Mouse (Mus musculus): ENCODE measurements around the gene Ccdc186.
"Not testable (repeated sequence)": the region's sequence is repeated elsewhere in the genome, so short reads cannot be mapped to it uniquely, and the experiment has no call there.

Gene Ccdc186

DNA sequence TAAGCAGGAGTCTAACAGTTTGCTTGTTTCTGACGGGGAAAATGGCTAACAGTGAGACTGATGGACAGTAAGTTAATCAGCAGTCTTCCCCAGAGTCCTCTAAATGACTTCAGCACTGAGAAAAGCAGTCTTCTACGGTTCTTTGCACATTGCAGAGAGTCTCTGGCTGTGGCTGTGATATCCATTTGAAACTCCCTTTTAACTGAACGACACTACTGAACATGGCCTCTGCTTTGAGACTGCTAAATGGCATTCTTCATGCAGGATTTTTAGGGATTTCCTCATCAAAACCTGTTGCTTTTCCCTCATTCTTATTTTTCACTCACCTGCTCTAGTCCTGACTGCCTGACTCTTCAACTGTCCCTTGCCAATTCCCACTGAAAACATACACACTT lies 19.6 kb downstream of the Ccdc186 start:
- ATAC-seq (ENCODE audit: insufficient number of reproducible peaks, low FRiP score, low TSS enrichment): no peak

DNA sequence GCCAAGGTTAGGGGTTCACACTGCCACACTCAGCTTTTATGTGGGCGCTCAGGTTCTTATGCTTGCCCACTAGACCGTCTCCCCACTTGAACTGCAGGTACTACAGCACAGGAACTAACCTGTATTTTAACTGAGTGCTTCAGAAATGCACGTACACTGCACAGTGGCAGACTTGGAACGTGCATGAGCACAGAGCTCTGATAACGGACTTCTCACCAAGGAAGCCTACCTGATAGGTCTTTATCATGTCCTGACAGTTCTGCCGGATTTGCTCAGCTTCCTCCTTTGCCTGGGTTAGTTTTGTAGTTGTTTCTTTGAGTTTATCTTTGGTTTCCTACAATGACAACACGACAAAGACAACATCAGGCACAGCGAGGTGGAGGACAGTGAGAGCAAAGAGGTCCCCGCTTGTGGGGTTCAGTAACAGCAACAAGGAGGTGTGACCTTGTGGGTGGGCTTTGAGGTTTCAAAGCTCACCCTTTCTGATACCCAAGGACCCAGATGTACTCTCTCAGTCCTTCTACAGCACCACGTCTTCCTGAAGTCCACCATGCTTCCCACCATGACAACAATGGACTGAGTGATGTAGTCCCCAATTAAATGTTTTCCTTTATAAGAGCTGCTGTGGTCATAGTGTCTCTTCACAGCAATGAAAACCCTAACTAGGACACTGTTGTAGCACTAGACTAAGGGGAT lies 20.2 kb downstream of the Ccdc186 start:
- no peak for ATAC-seq (ENCODE audit: insufficient number of reproducible peaks, low FRiP score, low TSS enrichment)

DNA sequence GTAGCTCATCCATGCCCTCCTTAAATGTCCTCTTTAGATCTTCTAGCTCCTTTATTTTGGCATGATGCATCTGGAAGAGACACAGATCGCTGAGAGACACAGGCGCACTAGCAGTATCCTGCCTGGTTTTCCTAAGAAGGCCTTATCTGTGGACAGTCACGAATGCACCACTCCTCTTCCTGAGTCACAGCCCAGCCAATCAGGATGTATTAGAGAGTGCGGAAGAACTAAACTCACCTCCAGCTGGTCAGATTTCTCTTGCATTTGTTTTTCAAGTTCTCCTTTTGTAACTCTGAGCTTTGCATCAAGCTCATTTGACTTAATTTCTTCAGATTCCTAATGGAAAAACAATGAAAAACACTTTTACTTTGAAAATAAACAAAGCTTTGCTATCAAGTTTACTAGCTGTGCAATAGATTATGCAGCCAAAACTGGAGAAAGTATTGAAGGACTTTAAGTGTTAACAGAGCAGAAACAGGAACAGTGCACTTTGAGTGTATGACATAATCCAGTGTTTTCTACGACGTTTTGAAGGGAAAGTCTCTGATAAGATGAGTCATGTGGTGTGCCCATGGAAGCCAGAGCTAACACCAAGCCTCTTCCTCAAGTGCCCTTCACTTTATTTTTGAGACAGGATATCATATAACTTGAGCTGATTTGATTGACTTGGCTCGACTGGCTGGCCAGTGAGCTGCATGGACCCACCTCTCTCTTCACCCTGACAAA lies 20.9 kb downstream of the Ccdc186 start:
- no peak for ATAC-seq (ENCODE audit: insufficient number of reproducible peaks, low FRiP score, low TSS enrichment)

DNA sequence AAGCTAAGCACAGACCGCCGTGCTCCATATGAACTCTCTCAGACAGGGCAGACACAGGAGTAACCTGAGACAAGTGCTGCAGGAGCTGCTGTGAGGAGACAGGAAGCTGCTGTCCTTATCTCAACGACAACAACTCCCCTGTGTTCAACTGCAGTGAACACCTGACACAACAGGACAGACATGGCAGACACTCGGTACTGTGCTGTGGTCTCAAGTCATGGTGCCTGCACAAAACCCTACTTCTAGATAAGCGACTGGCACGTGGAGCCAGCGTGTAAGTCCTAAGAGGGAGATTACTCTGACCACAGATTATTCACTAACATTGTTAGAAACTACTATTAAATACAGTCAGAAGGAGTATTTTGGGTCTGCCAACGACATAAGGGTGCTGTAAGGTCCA lies 21.8 kb downstream of the Ccdc186 start:
- ATAC-seq (ENCODE audit: insufficient number of reproducible peaks, low FRiP score, low TSS enrichment): no peak

DNA sequence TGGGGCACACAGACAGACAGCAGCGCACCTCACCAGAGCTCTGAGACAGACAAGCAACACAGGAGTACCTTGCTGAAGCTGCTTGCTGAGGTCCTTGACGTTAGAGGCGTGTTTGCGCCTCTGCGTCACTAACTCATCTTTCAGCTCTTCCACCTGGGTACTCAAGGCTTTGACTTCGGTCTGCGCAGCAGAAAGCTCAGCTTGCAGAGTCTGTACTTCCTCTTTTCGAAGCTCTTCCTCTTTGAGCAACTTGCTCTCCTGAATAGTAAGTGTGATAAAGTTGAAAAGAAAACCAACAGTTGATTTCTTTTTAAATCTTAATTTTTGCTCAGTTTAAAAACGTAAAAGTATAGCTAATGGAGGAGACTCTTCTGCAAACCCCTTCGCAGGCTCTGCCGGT lies 24.6 kb downstream of the Ccdc186 start:
- no peak for ATAC-seq (ENCODE audit: insufficient number of reproducible peaks, low FRiP score, low TSS enrichment)

DNA sequence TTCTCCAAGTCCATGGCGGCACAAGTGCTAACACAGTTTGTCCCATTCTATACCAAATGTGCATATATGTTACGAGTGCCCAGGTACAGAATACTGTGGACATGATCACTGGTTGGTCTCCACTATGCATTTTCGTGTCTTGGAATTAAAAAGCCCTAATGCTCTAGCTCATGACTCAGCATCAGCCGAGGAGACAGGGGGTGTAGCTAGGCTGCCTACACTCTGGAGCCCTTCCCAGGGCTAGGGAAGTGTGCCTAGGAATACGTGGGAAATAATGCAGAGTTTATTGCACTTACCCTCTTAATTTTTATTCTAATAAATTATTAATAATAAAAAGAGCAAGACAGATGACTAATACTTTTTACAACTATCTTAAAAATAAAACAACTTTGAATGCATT lies 33.0 kb downstream of the Ccdc186 start:
- ATAC-seq (ENCODE audit: insufficient number of reproducible peaks, low FRiP score, low TSS enrichment): no peak

DNA sequence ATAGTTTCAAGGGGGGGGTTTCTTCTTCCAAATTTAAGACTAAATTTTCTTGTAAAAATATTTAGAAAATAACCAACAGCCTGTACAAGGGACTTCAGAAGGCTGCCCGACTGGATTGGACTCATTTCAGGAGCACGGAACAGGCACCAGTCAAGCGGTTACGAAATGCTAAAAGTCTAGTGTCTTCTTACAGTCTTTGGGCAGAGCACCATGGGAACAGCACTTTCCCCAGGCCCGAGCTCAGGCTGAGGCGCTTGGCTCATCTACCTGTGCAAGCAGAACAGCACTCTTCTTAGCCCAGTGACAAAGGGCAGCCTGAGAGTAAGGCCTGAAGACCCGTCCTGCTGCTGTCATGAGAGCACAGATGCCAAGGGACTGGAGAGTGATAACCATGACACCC lies 34.1 kb downstream of the Ccdc186 start:
- ATAC-seq (ENCODE audit: insufficient number of reproducible peaks, low FRiP score, low TSS enrichment): no peak

DNA sequence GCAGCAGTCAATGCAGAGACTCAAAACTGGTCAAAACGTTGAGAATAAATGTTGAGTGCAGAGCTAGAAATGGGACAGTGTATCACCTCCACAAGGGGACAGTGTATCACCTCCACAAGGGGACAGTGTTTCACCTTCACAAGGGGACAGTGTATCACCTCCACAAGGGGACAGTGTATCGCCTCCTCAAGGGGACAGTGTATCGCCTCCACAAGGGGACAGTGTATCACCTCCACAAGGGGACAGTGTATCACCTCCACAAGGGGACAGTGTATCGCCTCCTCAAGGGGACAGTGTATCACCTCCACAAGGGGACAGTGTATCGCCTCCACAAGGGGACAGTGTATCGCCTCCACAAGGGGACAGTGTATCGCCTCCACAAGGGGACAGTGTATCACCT lies 43.5 kb downstream of the Ccdc186 start:
- ATAC-seq (ENCODE audit: insufficient number of reproducible peaks, low FRiP score, low TSS enrichment): not testable (repeated sequence)

DNA sequence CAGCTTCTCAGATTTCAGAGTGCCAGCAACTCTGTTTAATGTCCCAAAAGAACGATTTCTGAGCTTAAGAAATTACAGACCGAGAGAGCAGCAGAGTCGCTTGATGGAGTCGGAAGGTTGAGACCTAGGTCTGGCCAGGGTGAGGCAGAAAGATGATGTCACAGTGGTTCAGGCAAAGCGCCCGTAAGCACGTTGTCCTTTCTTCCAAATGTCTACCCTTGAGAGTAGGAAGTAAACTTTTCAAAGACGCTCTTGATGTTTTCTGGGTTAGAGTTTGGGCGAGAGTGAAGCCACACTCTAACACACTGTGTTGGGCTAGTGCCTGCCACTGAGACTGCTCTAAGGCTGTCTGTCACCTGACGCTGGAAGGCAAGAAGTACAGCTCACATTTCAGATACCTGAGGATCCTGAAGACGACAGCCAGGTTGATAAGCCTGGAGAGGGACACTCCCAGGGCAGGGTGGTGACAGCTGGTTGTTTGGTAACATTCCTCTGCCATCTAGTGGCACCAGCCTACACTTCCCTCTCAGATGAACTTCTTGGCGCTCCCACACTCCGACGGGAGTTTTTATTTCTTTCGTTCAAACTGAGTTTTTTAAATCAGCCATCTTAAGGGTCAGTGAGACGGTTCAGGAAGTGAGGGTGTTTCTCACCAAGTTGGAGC lies 45.1 kb downstream of the Ccdc186 start:
- no peak for ATAC-seq (ENCODE audit: insufficient number of reproducible peaks, low FRiP score, low TSS enrichment)

DNA sequence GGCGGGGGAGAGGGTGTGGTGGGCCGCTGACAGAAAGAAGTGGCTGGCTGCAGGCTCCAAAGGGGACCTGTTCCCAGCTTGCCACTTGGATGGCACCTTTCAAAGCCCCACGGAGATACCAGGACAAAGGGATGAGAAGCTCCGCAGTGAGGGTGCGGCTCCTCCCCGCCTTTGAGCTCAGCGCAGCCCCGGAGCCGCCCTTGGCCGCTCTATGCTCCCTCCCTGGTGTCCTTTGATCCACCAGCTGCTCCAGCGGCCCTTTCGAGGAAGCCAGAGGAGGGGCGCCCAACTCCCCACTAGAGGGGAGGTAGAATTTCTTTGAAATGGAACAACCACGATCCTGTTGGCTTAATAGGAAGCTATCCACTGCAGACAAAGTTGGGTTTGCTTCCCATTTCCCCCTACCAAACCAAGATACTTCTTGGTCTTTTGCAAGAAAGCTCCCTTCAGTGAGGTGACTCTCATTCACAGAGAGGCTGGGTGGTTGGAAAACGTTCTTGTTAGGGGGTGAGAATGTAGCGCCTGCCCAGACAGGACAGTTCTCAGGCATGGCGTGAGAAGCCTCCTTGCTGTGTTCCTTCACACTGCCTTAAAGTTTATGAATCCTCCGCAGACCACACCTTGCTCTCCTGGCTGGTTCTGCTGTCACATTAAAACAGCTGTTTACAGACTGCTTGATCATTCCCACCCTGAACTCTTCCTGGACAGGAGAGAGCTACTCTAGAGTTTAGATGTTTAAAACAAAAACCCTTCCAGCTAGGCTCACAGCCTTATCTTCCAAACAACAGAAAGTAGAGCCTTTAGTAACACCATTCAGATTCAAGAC lies 45.9 kb downstream of the Ccdc186 start:
- no peak for ATAC-seq (ENCODE audit: insufficient number of reproducible peaks, low FRiP score, low TSS enrichment)

DNA sequence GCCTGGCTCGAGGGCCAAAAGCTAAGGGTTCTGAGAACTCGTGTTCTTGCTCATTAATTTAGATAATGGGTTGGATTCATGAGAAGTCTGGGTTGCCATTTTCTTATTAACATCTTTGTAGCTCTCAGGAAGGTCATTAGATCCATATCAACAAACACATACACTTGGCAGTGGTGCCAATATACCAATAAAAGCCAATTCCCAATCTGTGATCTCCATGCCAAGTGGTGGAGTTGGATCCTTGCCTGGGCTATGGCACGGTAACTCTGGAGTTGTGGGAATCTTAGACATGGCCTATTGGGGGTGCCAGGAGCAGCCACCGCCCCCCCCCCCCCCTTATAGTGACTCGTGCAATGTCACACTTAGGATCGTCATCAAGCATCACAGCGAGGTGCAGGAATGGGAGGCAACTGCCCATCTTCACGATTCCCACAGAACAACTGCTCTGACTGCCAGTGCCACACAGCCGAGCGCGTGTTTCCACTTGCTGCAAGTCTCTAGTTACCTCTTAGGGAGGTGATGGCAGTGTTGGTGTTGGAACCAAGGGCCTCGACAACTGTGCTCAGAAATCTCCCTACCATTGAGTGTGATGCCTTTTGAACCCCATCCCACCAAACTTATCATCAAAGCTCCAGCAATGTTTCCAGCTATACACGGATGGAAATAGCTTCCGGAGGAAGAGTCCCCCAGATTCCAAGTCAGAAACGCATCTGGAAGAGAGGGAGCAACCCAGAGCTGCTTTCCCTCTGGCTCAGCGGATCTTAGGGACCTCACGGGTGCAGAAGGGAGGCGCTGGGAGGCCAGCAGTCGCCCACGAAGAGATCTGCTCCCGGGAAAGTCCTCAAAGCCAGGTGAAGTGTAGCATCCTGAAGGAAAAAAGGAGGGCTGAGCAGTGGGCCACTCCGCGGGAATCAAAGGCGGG lies 46.8 kb downstream of the Ccdc186 start:
- no peak for ATAC-seq (ENCODE audit: insufficient number of reproducible peaks, low FRiP score, low TSS enrichment)

DNA sequence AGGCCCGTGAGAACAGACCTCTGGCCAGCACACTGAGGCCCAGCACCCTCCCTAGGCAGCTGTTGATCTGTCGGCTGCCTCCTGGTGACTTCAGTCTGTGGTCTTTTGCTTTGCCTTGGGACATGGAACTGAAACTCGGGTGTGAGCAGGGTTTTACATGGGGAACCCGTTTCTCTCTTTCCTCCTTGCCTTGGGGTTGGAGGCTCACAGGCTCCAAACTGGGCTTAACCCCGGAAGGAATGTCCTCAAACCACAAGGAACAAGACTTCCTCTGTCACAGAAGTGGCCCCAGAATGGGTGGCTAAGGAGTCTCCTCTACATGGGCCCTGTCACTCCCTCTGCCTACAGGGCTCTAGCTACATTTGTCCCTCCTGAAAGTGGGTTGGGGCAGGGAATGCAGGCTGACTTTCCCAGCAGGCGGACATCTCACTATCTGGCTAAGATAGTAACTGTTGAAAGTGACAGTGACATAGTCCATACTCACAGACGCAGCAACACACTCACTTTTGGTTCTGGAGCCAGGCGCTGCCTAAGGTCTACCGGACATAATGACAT lies 47.5 kb downstream of the Ccdc186 start:
- no peak for ATAC-seq (ENCODE audit: insufficient number of reproducible peaks, low FRiP score, low TSS enrichment)

DNA sequence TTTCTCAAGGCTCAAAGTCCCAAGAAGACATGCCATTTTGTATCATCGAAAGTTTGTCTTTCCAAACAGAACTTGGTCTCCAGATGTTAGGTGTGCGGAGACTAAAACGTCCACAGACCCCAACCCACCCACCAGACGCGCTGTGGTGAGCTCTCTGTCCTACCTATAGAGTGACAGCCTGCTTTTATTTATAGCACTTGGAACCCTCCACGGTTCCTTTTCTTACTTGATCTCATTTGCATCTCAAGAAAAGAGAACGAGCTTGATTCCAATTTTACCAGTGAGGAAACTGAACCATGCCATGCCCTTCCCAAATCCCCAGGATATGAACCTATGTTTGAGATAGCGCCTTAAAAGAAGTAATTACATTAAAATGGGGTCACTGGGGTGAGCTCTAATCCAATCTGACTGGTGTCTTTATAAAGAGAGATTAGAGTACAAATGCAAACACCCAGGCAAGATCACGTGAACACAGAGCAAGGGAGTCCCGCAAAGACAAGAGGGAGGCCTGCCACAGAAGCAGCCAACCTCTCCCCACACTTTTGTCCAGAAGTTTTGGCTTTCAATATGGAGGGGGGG lies 48.5 kb downstream of the Ccdc186 start:
- ATAC-seq (ENCODE audit: insufficient number of reproducible peaks, low FRiP score, low TSS enrichment): no peak

DNA sequence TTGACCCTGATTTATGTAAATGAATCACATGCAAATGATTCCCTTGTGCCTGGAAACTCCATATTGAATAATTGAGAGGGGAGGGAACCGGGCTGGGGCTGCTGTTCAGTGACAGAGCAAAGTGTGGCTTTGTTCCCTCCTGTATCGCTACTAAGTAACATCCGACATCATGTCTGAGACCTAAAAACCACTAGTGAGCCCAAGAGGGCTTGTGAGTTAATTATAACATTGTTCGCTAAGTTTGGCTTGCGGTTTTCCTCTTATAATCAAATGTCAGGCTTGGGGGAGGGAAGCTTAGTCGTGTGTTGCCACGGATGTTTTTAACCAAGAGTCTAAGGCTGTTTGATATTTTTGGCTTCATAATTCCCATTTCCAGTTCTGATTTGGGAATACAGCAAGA lies 49.8 kb downstream of the Ccdc186 start:
- ATAC-seq (ENCODE audit: insufficient number of reproducible peaks, low FRiP score, low TSS enrichment): no peak

DNA sequence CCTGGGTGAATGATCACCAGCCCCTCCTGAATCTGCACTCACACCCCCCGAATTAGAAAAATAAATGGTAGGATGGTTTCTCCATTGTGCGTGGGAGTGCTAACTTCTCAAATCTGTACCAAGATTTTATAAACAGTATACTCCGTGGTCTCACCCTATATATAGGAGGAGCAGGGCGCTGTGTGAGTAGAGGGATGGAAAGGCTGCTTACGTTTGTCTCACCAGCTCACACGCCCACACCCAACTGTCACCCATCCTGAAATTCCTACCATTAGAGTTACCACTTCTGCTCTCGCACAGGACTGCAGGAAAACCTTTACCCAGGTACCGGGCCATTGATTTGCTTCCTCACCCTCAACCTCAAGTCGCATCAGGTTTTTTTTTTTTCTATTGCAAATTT lies 53.0 kb downstream of the Ccdc186 start:
- no peak for ATAC-seq (ENCODE audit: insufficient number of reproducible peaks, low FRiP score, low TSS enrichment)

DNA sequence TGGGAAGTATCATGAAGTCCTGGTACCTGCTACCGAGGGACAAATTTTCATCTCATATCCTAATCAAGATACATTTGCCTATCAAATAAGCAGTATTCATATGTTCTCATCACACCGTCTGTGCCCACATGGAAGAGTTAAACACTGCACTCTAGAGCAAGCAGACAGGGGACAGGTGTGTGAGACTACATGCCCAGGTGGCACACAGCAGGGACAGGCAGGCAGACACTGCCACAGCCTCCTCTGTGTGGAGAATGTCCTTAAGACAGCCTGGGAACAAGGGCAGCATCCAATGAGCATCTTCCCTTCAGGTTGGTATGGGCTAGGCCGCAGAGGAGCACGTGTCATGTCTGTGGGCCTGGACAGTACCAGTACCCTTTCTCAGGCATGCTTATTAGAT lies 59.3 kb downstream of the Ccdc186 start:
- peak; percentile 70 for ATAC-seq (ENCODE audit: insufficient number of reproducible peaks, low FRiP score, low TSS enrichment)

DNA sequence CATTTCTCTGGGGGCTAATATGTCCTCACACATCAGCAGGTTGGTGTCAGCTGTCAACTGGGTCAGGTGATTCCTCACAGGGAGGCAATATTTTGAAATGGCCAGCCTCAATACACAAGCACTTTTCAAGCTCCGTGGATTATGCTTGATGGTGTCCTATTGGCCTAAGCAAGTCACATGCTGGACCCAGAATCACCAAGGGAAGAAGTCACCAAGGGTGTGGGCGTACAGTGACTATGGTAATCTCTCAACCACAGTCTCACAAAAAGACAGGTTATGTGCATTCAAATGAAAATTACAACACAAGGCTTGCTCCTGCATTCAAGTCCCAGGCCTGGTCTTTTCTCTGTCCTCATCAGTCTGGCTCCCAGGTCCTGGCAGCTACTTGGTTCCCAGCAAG lies 60.3 kb downstream of the Ccdc186 start:
- ATAC-seq (ENCODE audit: insufficient number of reproducible peaks, low FRiP score, low TSS enrichment): no peak

DNA sequence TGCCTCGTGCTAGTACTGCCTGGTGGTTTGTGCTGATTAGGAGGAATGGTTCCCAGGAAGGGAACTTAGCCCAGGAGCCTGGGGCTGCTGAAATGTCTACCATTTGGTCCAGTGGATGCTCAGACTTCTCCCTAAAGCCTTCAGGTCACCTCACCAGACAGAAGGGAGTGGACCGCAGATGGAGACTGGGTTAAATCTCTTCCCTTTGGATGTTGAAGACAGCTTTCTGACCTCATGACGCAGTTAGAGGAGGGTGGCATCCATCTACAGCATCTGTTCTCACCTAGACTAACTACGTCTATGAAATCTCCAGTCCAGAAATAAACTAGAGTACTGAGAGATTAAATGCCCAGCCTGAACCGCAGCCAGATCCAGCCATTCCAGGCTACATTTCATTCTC lies 60.9 kb downstream of the Ccdc186 start:
- no peak for ATAC-seq (ENCODE audit: insufficient number of reproducible peaks, low FRiP score, low TSS enrichment)

DNA sequence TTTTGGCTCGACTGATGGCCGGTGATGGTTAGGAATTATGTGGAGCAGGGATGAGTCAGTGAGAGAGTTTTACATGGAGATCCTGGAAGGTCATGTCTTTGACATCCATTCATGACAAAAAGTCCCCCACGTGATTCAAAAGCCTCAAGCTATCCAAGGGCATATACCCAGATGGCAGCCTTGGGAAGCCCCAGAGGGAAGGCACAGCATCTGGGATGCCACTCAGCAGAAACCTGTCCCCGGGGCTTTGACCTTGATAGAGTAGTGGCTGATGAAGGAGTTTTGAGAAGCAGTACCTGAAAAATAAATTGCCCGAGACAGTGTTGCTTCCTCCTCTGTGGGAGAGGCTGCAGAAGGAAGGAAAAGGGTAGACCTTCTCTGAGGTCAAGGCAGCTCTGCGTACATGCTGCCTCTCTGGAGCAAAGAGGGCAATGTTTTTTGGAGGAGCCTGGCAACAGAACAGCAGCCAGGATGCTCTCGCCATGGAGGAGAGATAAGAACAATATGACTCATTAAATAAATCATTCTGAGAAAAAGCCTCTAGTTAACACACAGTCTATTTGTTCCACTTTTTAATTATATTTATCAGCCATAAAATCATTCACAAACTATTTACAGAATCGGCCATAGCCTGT lies 61.6 kb downstream of the Ccdc186 start:
- ATAC-seq (ENCODE audit: insufficient number of reproducible peaks, low FRiP score, low TSS enrichment): no peak
